Mouse (Mus musculus) stomach, embryonic 16.5 days (tissue): ENCODE data around the gene Ubiad1. TPM values are rescaled to one million over a fixed set of nuclear protein-coding genes. Genes with fewer than 3 reads are reported as not detected.

Experiments
- ATAC-seq: fragments of 200-750 bp; cut with Nextera tagmentation; 2 replicates; pipeline ENCODE4 v1.8.0; 2017; ENCODE audit warnings: moderate number of reproducible peaks, moderate TSS enrichment; ENCODE audit not compliant: insufficient read depth, low FRiP score
- H3K27ac ChIP-seq: fragments of 300-500 bp; sonication (generic); 2 replicates; pipeline ENCODE4 v1.5.1; 2014; ENCODE audit warnings: low read length
- H3K27me3 ChIP-seq: fragments of 300-500 bp; sonication (generic); 2 replicates; pipeline ENCODE4 v1.6.1; 2014; ENCODE audit warnings: low read length, control low read depth, mixed read lengths; ENCODE audit not compliant: control insufficient read depth, insufficient read depth
- H3K36me3 ChIP-seq: fragments of 300-500 bp; sonication (generic); 2 replicates; pipeline ENCODE4 v1.6.1; 2014; ENCODE audit warnings: low read length; ENCODE audit not compliant: control insufficient read depth, insufficient read depth
- H3K4me1 ChIP-seq: fragments of 300-500 bp; sonication (generic); 2 replicates; pipeline ENCODE4 v1.6.1; 2014; ENCODE audit warnings: low read length, control low read depth, mixed read lengths; ENCODE audit not compliant: control insufficient read depth, insufficient read depth
- H3K4me2 ChIP-seq: fragments of 300-500 bp; sonication (generic); 2 replicates; pipeline ENCODE4 v1.6.1; 2014; ENCODE audit warnings: low read depth, low read length, mixed read lengths
- H3K4me3 ChIP-seq: fragments of 300-500 bp; sonication (generic); replicated peaks from 2 replicates; pipeline ENCODE4 v1.5.1; 2014; ENCODE audit warnings: mild to moderate bottlenecking, low read length
- H3K9ac ChIP-seq: fragments of 300-500 bp; sonication (generic); 2 replicates; pipeline ENCODE4 v1.6.1; 2014; ENCODE audit warnings: low read length
- H3K9me3 ChIP-seq: fragments of 300-500 bp; sonication (generic); replicated peaks from 2 replicates; pipeline ENCODE4 v1.6.1; 2016; ENCODE audit warnings: low read length, control low read depth; ENCODE audit not compliant: control insufficient read depth
- WGBS: fragments of 180-500 bp; shearing (Covaris S2); extraction: QIAGEN DNeasy Blood & Tissue Kit; methylation state at CpG from one replicate; pipeline ENCODE4 v1.1.7; 2014; 5-methylcytosine and 5-hydroxymethylcytosine counted together
- polyA plus RNA-seq: library from polyadenylated mRNA; unstranded; fragments of >200 nt; fragmentation: Nextera tagmentation; extraction: Ambion mirVana; gene quantifications from 2 replicates; pipeline ENCODE4 v1.2.1, GENCODE M21; 2015

Gene Ubiad1
- polyA plus RNA-seq, 1 experiment from 2014 or later: 20.0 TPM

GRCm38 (mm10) chr4:148460656-148461284 lies 16.2 kb upstream of the Ubiad1 start:
- WGBS: 89% methylated on average over 12 of the region's 12 CpGs
- no peaks in the 10 kb centered on the region for H3K27me3 ChIP-seq
- H3K4me3 ChIP-seq: no peak overlapping the region
- H3K9me3 ChIP-seq: no peaks in the 10 kb centered on the region
- no peak overlapping the region for H3K9ac ChIP-seq
- H3K36me3 ChIP-seq: peaks cover 21% of the 10 kb centered on the region; the same call in 1 of the 2 replicates
- ATAC-seq: no peak
- H3K4me1 ChIP-seq: no peaks in the 10 kb centered on the region
- H3K27ac ChIP-seq: no peak overlapping the region
- no peak overlapping the region for H3K4me2 ChIP-seq

- no peak overlapping the region for H3K4me2 ChIP-seq
- no peak overlapping the region for H3K27ac ChIP-seq
- H3K4me1 ChIP-seq: no peaks in the 10 kb centered on the region
- H3K9ac ChIP-seq: no peak overlapping the region
- no peaks in the 10 kb centered on the region for H3K27me3 ChIP-seq
- no peak overlapping the region for H3K4me3 ChIP-seq
- 90% methylated on average over 5 of the region's 5 CpGs for WGBS
- H3K9me3 ChIP-seq: no peaks in the 10 kb centered on the region
- peaks cover 20% of the 10 kb centered on the region for H3K36me3 ChIP-seq
- no peak for ATAC-seq
Observed at GRCm38 (mm10) chr4:148455477-148456025, 11.0 kb upstream of the Ubiad1 start.

GRCm38 (mm10) chr4:148453707-148454106 lies 9.1 kb upstream of the Ubiad1 start:
- Histone ChIP-seq H3K9ac (no peak overlapping the region), H3K4me3 (no peak overlapping the region), H3K27me3 (no peaks in the 10 kb centered on the region), H3K9me3 (no peaks in the 10 kb centered on the region), H3K27ac (no peak overlapping the region), H3K36me3 (peaks cover 19% of the 10 kb centered on the region), H3K4me2 (no peak overlapping the region), H3K4me1 (peaks cover 7% of the 10 kb centered on the region)
- WGBS: 93% methylated on average over 11 of the region's 11 CpGs
- ATAC-seq: no peak

- WGBS: under 1% methylated on average over 15 of the region's 15 CpGs
- H3K9ac ChIP-seq: peak overlapping the region; percentile 92
- H3K27me3 ChIP-seq: no peaks in the 10 kb centered on the region
- no peaks in the 10 kb centered on the region for H3K9me3 ChIP-seq
- peak overlapping the region; percentile 81 for H3K4me2 ChIP-seq
- peak overlapping the region; percentile 99 for H3K4me3 ChIP-seq
- H3K27ac ChIP-seq: peak overlapping the region; percentile 52
- no peak; the same call in 1 of the 2 replicates for ATAC-seq
- H3K36me3 ChIP-seq: peaks cover 10% of the 10 kb centered on the region
- H3K4me1 ChIP-seq: peaks cover 10% of the 10 kb centered on the region
Observed at GRCm38 (mm10) chr4:148448853-148449245, 4.3 kb upstream of the Ubiad1 start.

- Histone ChIP-seq H3K4me3 (peak within 1 kb of the TSS; percentile 99), H3K27me3 (no peaks in the 10 kb centered on the region), H3K9ac (peak within 1 kb of the TSS; percentile 92), H3K4me2 (peak within 1 kb of the TSS; percentile 81), H3K36me3 (peaks cover 9% of the 10 kb centered on the region), H3K9me3 (no peaks in the 10 kb centered on the region), H3K27ac (peak within 1 kb of the TSS; percentile 71), H3K4me1 (peaks cover 16% of the 10 kb centered on the region)
- peak; percentile 97 for ATAC-seq
- WGBS: under 1% methylated on average over 56 of the region's 56 CpGs
Observed at GRCm38 (mm10) chr4:148448179-148448852, 3.7 kb upstream of the Ubiad1 start, which contains the start of gene Mtor. TSS of gene Mtor (plus strand) at chr4:148448611.

GRCm38 (mm10) chr4:148442598-148442997 lies 2.0 kb downstream of the Ubiad1 start:
- ATAC-seq: no peak
- H3K9me3 ChIP-seq: no peaks in the 10 kb centered on the region
- no peaks in the 10 kb centered on the region for H3K27me3 ChIP-seq
- no peak overlapping the region for H3K27ac ChIP-seq
- no peaks in the 10 kb centered on the region for H3K36me3 ChIP-seq
- no peak overlapping the region for H3K9ac ChIP-seq
- 84% methylated on average over 7 of the region's 7 CpGs for WGBS
- H3K4me1 ChIP-seq: peaks cover 11% of the 10 kb centered on the region
- no peak overlapping the region for H3K4me3 ChIP-seq
- H3K4me2 ChIP-seq: no peak overlapping the region

GRCm38 (mm10) chr4:148441931-148442330 lies 2.6 kb downstream of the Ubiad1 start:
- Histone ChIP-seq H3K4me1 (peaks cover 11% of the 10 kb centered on the region), H3K4me3 (no peak overlapping the region), H3K9ac (no peak overlapping the region), H3K36me3 (no peaks in the 10 kb centered on the region), H3K27ac (no peak overlapping the region), H3K27me3 (no peaks in the 10 kb centered on the region), H3K4me2 (no peak overlapping the region), H3K9me3 (no peaks in the 10 kb centered on the region)
- 92% methylated on average over 5 of the region's 5 CpGs for WGBS
- ATAC-seq: no peak

- H3K27me3 ChIP-seq: no peaks in the 10 kb centered on the region
- no peak overlapping the region for H3K27ac ChIP-seq
- H3K9ac ChIP-seq: no peak overlapping the region
- no peak for ATAC-seq
- H3K9me3 ChIP-seq: no peaks in the 10 kb centered on the region
- no peaks in the 10 kb centered on the region for H3K36me3 ChIP-seq
- H3K4me1 ChIP-seq: 0 out of 2 replicates have a peak, but pooled peaks cover 2% of the 10 kb centered on the region
- no peak overlapping the region for H3K4me3 ChIP-seq
- WGBS: 64% methylated on average over 6 of the region's 6 CpGs
- no peak overlapping the region for H3K4me2 ChIP-seq
Observed at GRCm38 (mm10) chr4:148435657-148436330, 8.8 kb downstream of the Ubiad1 start.

- 0 out of 2 replicates have a peak, but pooled peaks cover under 1% of the 10 kb centered on the region for H3K4me1 ChIP-seq
- no peaks in the 10 kb centered on the region for H3K27me3 ChIP-seq
- no peak overlapping the region for H3K4me2 ChIP-seq
- H3K9me3 ChIP-seq: no peaks in the 10 kb centered on the region
- WGBS: 85% methylated on average over 3 of the region's 3 CpGs
- no peak overlapping the region for H3K27ac ChIP-seq
- ATAC-seq: no peak
- H3K4me3 ChIP-seq: no peak overlapping the region
- no peaks in the 10 kb centered on the region for H3K36me3 ChIP-seq
- H3K9ac ChIP-seq: no peak overlapping the region
Observed at GRCm38 (mm10) chr4:148435106-148435505, 9.5 kb downstream of the Ubiad1 start.
